Mouse (Mus musculus): ENCODE measurements around the gene Rrp9. TPM values are rescaled to one million over a fixed set of nuclear protein-coding genes. Genes with fewer than 3 reads are reported as not detected.

The Rrp9 gene
- total RNA-seq, 1 experiment: 187 TPM

DNA sequence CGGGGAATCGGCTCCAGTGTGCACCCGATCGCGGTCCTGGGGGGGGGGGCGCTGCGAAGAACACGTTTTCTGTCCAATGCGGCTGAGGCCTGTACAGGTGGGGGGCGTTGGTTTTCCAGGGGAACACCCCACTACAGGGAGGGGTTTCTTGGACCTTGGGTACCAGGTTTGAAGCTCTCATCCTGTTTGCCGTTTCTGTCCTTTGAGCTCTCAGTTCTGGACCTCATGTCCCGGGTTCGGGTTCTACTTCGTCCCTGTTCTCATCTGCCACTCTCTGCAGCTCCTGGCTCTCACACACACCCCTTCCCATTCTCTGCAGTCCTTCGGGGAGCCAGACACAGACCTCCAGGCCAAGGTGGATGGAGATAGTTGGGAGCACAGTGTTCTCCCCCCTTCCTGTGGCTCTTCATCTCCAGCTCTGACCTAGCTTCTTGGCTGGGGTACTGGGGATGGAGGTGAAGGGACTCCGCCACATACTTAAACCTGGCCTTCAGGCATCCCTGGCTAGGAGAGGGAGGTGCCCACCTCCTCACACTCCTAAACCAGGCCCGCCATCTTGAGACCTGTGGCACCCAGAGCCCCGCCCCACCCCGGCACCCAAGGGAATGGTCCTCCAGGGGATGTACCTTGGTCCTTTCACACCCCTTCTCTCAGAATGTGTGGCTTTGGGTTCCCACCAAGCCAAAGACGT lies 21.5 kb upstream of the Rrp9 start:
- H3K9me3 ChIP-seq (ENCODE audit: control insufficient read depth, insufficient read depth, low read depth, low read length): no peaks in the 10 kb centered on the region
- peaks cover 15 to 46% of the 10 kb centered on the region in 2 experiments for H3K4me1 ChIP-seq (ENCODE audit: control insufficient read depth in 2 of 2, insufficient read depth in 2 of 2, low read length in 2 of 2, poor library complexity in 1 of 2)
- in situ Hi-C loops (cut with MboI; ENCODE audit: low sequenced_read_pairs in 2 of 2, unreplicated experiment in 2 of 2): no loop called here
- H3K9ac ChIP-seq (ENCODE audit: insufficient read depth, low read depth, low read length, poor library complexity, severe bottlenecking): peak overlapping the region; percentile 77
- H3K36me3 ChIP-seq (ENCODE audit: control insufficient read depth, insufficient read depth, low read length, poor library complexity, severe bottlenecking): no peaks in the 10 kb centered on the region; the same call in 1 of the 2 replicates
- DNase-seq (ENCODE audit: low read depth, low spot score): no peak
- TF ChIP-seq MAFK (IDR thresholded peaks at IDR 0.05; ENCODE audit: insufficient read depth, low read depth, low read length) (no peak), ZNF384 (IDR thresholded peaks at IDR 0.05; ENCODE audit: low read depth, low read length) (no peak), HCFC1 (IDR thresholded peaks at IDR 0.05; ENCODE audit: borderline replicate concordance, insufficient read depth, low read length) (no peak), ZC3H11A (IDR thresholded peaks at IDR 0.05; ENCODE audit: borderline replicate concordance, low read depth, low read length) (no peak), CHD2 (IDR thresholded peaks at IDR 0.05; ENCODE audit: low read depth, low read length) (no peak)
- H3K27ac ChIP-seq (ENCODE audit: insufficient read depth, low read depth, low read length, poor library complexity, severe bottlenecking): peak overlapping the region; percentile 81; the same call in 1 of the 2 replicates
- peak overlapping the region; percentile 76 to 85 for H3K4me3 ChIP-seq (ENCODE audit: insufficient read depth in 1 of 2, low read depth in 1 of 2, low read length in 2 of 2, poor library complexity in 1 of 2, severe bottlenecking in 1 of 2)

GRCm38 (mm10) chr9:106454888-106455681 lies 20.7 kb upstream of the Rrp9 start:
- Histone ChIP-seq H3K4me3 (ENCODE audit: insufficient read depth in 1 of 2, low read depth in 1 of 2, low read length in 2 of 2, poor library complexity in 1 of 2, severe bottlenecking in 1 of 2) (peak overlapping the region; percentile 76 to 85), H3K9me3 (ENCODE audit: control insufficient read depth, insufficient read depth, low read depth, low read length) (no peaks in the 10 kb centered on the region), H3K36me3 (ENCODE audit: control insufficient read depth, insufficient read depth, low read length, poor library complexity, severe bottlenecking) (peaks cover 3% of the 10 kb centered on the region; the same call in 1 of the 2 replicates), H3K9ac (ENCODE audit: insufficient read depth, low read depth, low read length, poor library complexity, severe bottlenecking) (peak overlapping the region; percentile 77), H3K27ac (ENCODE audit: insufficient read depth, low read depth, low read length, poor library complexity, severe bottlenecking) (peak overlapping the region; percentile 81), H3K4me1 (ENCODE audit: control insufficient read depth in 2 of 2, insufficient read depth in 2 of 2, low read length in 2 of 2, poor library complexity in 1 of 2) (peaks cover 16 to 48% of the 10 kb centered on the region in 2 experiments)
- TF ChIP-seq ZNF384 (IDR thresholded peaks at IDR 0.05; ENCODE audit: low read depth, low read length): no peak
- TF ChIP-seq CHD2 (IDR thresholded peaks at IDR 0.05; ENCODE audit: low read depth, low read length): no peak
- no peak for TF ChIP-seq MAFK (IDR thresholded peaks at IDR 0.05; ENCODE audit: insufficient read depth, low read depth, low read length)
- TF ChIP-seq ZC3H11A (IDR thresholded peaks at IDR 0.05; ENCODE audit: borderline replicate concordance, low read depth, low read length): no peak
- no peak for TF ChIP-seq HCFC1 (IDR thresholded peaks at IDR 0.05; ENCODE audit: borderline replicate concordance, insufficient read depth, low read length)
- no peak for DNase-seq (ENCODE audit: low read depth, low spot score)
- in situ Hi-C loops (cut with MboI; ENCODE audit: low sequenced_read_pairs in 2 of 2, unreplicated experiment in 2 of 2): no loop called here

GRCm38 (mm10) chr9:106456325-106457162 lies 19.2 kb upstream of the Rrp9 start:
- Histone ChIP-seq H3K27ac (ENCODE audit: insufficient read depth, low read depth, low read length, poor library complexity, severe bottlenecking) (peak overlapping the region; percentile 61; the same call in 1 of the 2 replicates), H3K9me3 (ENCODE audit: control insufficient read depth, insufficient read depth, low read depth, low read length) (no peaks in the 10 kb centered on the region), H3K36me3 (ENCODE audit: control insufficient read depth, insufficient read depth, low read length, poor library complexity, severe bottlenecking) (peaks cover 12% of the 10 kb centered on the region), H3K4me1 (ENCODE audit: control insufficient read depth in 2 of 2, insufficient read depth in 2 of 2, low read length in 2 of 2, poor library complexity in 1 of 2) (peaks cover 14 to 42% of the 10 kb centered on the region in 2 experiments), H3K4me3 (ENCODE audit: insufficient read depth in 1 of 2, low read depth in 1 of 2, low read length in 2 of 2, poor library complexity in 1 of 2, severe bottlenecking in 1 of 2) (no peak overlapping the region; a peak in 1 of 4 replicates), H3K9ac (ENCODE audit: insufficient read depth, low read depth, low read length, poor library complexity, severe bottlenecking) (peak overlapping the region; percentile 60; the same call in 1 of the 2 replicates)
- TF ChIP-seq ZC3H11A (IDR thresholded peaks at IDR 0.05; ENCODE audit: borderline replicate concordance, low read depth, low read length) (no peak), ZNF384 (IDR thresholded peaks at IDR 0.05; ENCODE audit: low read depth, low read length) (no peak)
- DNase-seq (ENCODE audit: low read depth, low spot score): no peak
- in situ Hi-C loops (cut with MboI; ENCODE audit: low sequenced_read_pairs in 2 of 2, unreplicated experiment in 2 of 2): no loop called here

GRCm38 (mm10) chr9:106457163-106457559 lies 18.6 kb upstream of the Rrp9 start:
- TF ChIP-seq ZC3H11A (IDR thresholded peaks at IDR 0.05; ENCODE audit: borderline replicate concordance, low read depth, low read length): no peak
- TF ChIP-seq CHD2 (IDR thresholded peaks at IDR 0.05; ENCODE audit: low read depth, low read length): no peak
- no peak for TF ChIP-seq MAFK (IDR thresholded peaks at IDR 0.05; ENCODE audit: insufficient read depth, low read depth, low read length)
- TF ChIP-seq ZNF384 (IDR thresholded peaks at IDR 0.05; ENCODE audit: low read depth, low read length): no peak
- TF ChIP-seq HCFC1 (IDR thresholded peaks at IDR 0.05; ENCODE audit: borderline replicate concordance, insufficient read depth, low read length): no peak

More at GRCm38 (mm10) chr9:106457163-106457559, 18.6 kb upstream of the Rrp9 start:
- Histone ChIP-seq H3K36me3 (ENCODE audit: control insufficient read depth, insufficient read depth, low read length, poor library complexity, severe bottlenecking) (peaks cover 18% of the 10 kb centered on the region), H3K9me3 (ENCODE audit: control insufficient read depth, insufficient read depth, low read depth, low read length) (no peaks in the 10 kb centered on the region), H3K27ac (ENCODE audit: insufficient read depth, low read depth, low read length, poor library complexity, severe bottlenecking) (no peak overlapping the region), H3K9ac (ENCODE audit: insufficient read depth, low read depth, low read length, poor library complexity, severe bottlenecking) (peak overlapping the region; percentile 11; the same call in 1 of the 2 replicates), H3K4me3 (ENCODE audit: insufficient read depth in 1 of 2, low read depth in 1 of 2, low read length in 2 of 2, poor library complexity in 1 of 2, severe bottlenecking in 1 of 2) (no peak overlapping the region), H3K4me1 (ENCODE audit: control insufficient read depth in 2 of 2, insufficient read depth in 2 of 2, low read length in 2 of 2, poor library complexity in 1 of 2) (peaks cover 14 to 39% of the 10 kb centered on the region in 2 experiments)
- in situ Hi-C loops (cut with MboI; ENCODE audit: low sequenced_read_pairs in 2 of 2, unreplicated experiment in 2 of 2): no loop called here
- no peak for DNase-seq (ENCODE audit: low read depth, low spot score)

Data from ES-E14 (cell line).